ENCODE assay signal across 1 mouse cellular context in the genomic region with DNA sequence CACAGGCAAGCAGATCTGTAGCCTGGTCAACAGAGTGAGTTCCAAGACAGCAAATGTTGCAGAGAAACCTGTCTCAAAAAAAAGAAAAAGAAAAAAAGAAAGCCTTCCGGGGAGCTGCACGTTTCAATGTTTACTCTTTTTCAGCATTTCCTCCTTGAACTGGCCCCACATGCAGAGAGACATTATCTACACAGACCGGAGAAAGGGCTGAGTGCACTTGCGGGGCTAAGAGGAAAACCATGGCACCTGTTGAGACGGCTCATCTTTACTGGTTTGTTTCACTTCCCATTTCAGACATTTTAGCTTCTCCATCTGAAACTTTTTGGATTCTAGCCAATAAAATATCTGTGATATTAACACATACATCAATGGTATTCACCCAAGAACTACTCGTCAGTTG.
TF ChIP-seq lines count a peak whose summit lies in the region.

No protein-coding gene starts in this region.

TF ChIP-seq in MEL, 35 proteins besides CTCF, POLR2A, EP300 and RAD21 (continued from another document):
- TF ChIP-seq USF2 (IDR thresholded peaks at IDR 0.05; ENCODE audit: borderline replicate concordance in 1 of 2, insufficient read depth in 1 of 2, low read depth in 1 of 2, low read length in 2 of 2), result no peak
- no peak for TF ChIP-seq ZKSCAN1 (IDR thresholded peaks at IDR 0.05; ENCODE audit: low read depth, low read length)
- TF ChIP-seq ZMIZ1 (IDR thresholded peaks at IDR 0.05; ENCODE audit: low read depth, low read length), result no peak
- TF ChIP-seq HCFC1 (IDR thresholded peaks at IDR 0.05; ENCODE audit: low read depth, low read length), result peak; percentile 66
- TF ChIP-seq ZC3H11A (IDR thresholded peaks at IDR 0.05; ENCODE audit: low read depth, low read length), result no peak
- TF ChIP-seq TCF12 (IDR thresholded peaks at IDR 0.05; ENCODE audit: low read depth, low read length), result peak; percentile 79
- TF ChIP-seq ELF1 (IDR thresholded peaks at IDR 0.05; ENCODE audit: low read depth, low read length), result peak; percentile 64; the same call in 1 of the 2 replicates
TF ChIP-seq in MEL: peak in this region for 13.
